Mouse (Mus musculus) lung, adult 2 months (tissue): Measurements from ENCODE around the gene Gpam. TPM values are rescaled to one million over a fixed set of nuclear protein-coding genes. Genes with fewer than 3 reads are reported as not detected.
A peak's percentile ranks its signal among the peaks of the same experiment; 100 is the strongest.

Experiments
- DNase-seq: peaks from one replicate; pipeline ENCODE4 v3.0.0; 2022
- H3K4me1 ChIP-seq: fragments of 200-500 bp; 2 replicates; pipeline ENCODE4 v1.6.1; 2011; ENCODE audit warnings: low read length; ENCODE audit not compliant: control insufficient read depth, insufficient read depth
- H3K4me3 ChIP-seq: fragments of 200-500 bp; replicated peaks from 2 replicates; pipeline ENCODE3; 2011; ENCODE audit warnings: low read depth, mild to moderate bottlenecking, control low read depth, low read length; ENCODE audit errors: extremely low read depth
- CTCF ChIP-seq: fragments of 200-500 bp; IDR thresholded peaks from 2 replicates; pipeline ENCODE4 v1.5.1; 2011; ENCODE audit warnings: mild to moderate bottlenecking, low read length, control low read depth; ENCODE audit not compliant: insufficient read depth
- POLR2A ChIP-seq: fragments of 200-500 bp; IDR thresholded peaks from 2 replicates; pipeline ENCODE4 v1.6.1; 2011; ENCODE audit warnings: low read depth, mild to moderate bottlenecking, control low read depth, low read length, borderline replicate concordance; ENCODE audit errors: extremely low read depth
- WGBS: fragments of 180-500 bp; shearing (Covaris S2); methylation state at CpG from one replicate; pipeline ENCODE4 v1.1.7; 2018; 5-methylcytosine and 5-hydroxymethylcytosine counted together
- polyA plus RNA-seq: library from polyadenylated mRNA; depleted of rRNA; stranded (reverse); fragments of >200 nt; gene quantifications from 2 replicates; pipeline ENCODE4 v1.2.3, GENCODE M21; 2012

The Gpam gene
- polyA plus RNA-seq, 1 experiment = 70.8 TPM

GRCm38 (mm10) chr19:55096666-55097065, 30.4 kb downstream of the Gpam start:
- peaks cover 14% of the 10 kb centered on the region for H3K4me1 ChIP-seq
- TF ChIP-seq POLR2A = no peak
- TF ChIP-seq CTCF = no peak
- no peak overlapping the region for H3K4me3 ChIP-seq
- WGBS = 46% methylated on average over 4 of the region's 4 CpGs
- DNase-seq = no peak

GRCm38 (mm10) chr19:55095547-55095946, 31.5 kb downstream of the Gpam start:
- TF ChIP-seq CTCF (no peak), POLR2A (no peak)
- peaks cover 17% of the 10 kb centered on the region for H3K4me1 ChIP-seq
- WGBS = 62% methylated on average over 7 of the region's 7 CpGs
- H3K4me3 ChIP-seq = no peak overlapping the region
- no peak for DNase-seq

DNA sequence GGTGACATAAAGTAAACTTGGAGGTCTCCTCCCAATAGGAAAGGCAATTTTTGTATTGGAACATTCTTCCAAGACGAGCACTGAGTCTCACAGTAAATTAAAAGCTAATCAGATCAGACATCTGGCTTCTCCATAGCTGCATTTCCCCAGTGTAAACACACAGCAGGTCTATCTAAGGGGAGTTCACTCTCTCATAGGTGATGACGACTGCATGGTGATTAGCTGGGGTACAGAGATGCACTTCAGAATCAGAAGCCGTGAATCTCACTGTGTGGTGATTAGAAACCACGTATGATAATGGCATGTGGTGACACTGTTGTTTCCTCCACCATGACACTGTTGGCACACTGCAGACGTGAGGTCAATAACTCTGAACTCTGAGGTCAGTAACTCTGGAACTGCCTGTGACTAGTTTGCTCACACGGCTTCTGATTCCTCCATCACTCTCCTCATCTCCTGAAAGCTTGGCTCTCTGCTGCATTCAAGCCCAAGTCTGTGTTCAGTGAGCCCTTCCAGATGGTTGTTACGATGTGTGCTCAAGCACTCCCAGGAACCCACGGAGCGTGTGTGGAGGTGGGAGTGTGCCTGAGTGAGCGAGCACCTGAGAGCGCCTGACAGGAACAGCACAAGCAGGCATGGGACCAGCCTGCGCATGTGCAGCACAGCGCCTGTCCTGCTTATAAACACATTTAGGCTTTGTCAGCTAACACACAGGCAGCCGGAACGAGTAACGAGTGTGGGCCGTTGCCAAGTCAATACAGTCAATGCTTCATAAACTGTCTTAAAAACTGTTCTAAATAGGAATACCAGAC, 35.2 kb downstream of the Gpam start:
- no peak for DNase-seq
- WGBS = 57% methylated on average over 17 of the region's 17 CpGs
- no peak for TF ChIP-seq POLR2A
- no peak for TF ChIP-seq CTCF
- H3K4me3 ChIP-seq = peak overlapping the region; percentile 6
- H3K4me1 ChIP-seq = peaks cover 8% of the 10 kb centered on the region

DNA sequence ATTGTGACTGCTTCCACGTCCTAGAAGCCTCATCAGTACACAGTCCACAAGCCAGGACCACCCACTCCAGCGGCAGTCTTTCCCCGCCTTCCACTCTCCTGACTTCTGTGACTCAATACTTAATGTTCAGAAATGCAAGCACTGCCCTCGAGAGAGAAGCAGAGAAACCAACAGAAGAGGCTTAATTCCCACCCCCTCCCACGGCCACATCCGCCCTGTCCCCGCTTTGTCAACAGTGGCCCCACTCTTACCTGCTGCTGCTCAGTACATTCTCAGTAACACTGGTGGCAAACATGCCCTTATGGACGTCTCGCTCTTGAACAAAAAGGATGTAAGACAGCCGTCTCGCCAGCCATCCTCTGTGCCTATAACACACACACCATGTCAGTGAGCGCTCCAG, 36.2 kb downstream of the Gpam start:
- TF ChIP-seq POLR2A (no peak), CTCF (no peak)
- DNase-seq = no peak
- Histone ChIP-seq H3K4me3 (no peak overlapping the region), H3K4me1 (peaks cover 6% of the 10 kb centered on the region)
- 70% methylated on average over 12 of the region's 12 CpGs for WGBS

DNA sequence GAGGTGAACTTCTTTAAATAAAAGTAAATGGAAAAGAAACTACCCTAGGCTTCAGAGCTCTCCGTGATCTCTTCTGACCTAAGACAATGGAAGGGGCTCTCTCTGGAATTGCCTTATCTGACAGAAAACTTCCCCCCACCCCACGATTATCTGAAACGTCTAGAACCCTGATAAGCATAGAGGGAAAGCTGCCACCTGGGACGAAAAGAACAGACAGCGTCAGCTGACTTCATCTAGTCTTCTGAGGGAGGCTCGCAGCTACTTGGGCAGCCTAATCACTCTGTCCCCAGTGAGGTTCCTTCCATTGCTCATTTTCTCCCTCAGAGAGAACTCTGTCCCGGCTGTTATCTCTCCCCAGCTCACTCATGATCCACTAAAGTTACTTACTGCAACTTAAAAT, 36.9 kb downstream of the Gpam start:
- WGBS = 54% methylated on average over 7 of the region's 7 CpGs
- no peak for DNase-seq
- Histone ChIP-seq H3K4me3 (no peak overlapping the region), H3K4me1 (peaks cover 6% of the 10 kb centered on the region)
- no peak for TF ChIP-seq POLR2A
- no peak for TF ChIP-seq CTCF

DNA sequence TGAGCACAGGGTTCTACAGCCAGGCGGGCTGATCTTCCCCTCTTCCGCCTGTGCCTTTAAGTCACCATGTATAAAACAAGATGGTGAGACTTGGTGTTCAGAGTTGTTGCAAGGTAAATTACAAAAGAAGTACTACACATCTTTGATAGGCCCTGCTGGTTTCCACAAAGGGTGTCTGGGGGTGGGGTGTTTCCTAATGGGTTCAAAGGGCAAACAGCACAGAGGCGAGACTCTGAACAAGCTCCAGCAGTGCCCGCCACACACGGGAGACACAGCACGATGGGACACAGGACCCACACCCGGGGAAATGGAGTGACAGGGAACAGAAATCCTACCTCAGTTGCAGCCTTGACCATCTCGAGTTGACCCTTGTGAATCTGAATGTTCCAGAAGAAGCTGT, 39.3 kb downstream of the Gpam start:
- DNase-seq = no peak
- peaks cover 6% of the 10 kb centered on the region; the same call in 1 of the 2 replicates for H3K4me1 ChIP-seq
- H3K4me3 ChIP-seq = no peak overlapping the region
- TF ChIP-seq POLR2A = no peak
- 72% methylated on average over 8 of the region's 8 CpGs for WGBS

DNA sequence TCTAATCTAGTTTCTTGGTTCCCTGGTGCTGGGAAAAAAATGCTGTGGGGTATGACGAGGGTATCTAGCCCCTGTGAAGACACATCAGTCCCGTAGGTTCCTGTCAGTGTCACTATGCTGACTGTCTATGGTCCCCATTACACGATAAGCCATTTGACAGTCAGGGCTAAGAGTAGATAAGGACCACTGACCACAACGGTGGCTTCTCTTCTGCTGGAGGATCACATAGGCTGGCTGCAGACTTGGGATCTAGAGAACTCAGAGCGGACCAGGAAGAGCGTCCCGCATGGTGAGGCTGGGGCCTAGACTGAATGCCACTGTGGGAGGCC, 41.2 kb downstream of the Gpam start:
- DNase-seq = no peak
- Histone ChIP-seq H3K4me1 (peaks cover 1% of the 10 kb centered on the region; the same call in 1 of the 2 replicates), H3K4me3 (no peak overlapping the region)
- no peak for TF ChIP-seq CTCF
- TF ChIP-seq POLR2A = no peak
- WGBS = 92% methylated on average over 7 of the region's 7 CpGs

DNA sequence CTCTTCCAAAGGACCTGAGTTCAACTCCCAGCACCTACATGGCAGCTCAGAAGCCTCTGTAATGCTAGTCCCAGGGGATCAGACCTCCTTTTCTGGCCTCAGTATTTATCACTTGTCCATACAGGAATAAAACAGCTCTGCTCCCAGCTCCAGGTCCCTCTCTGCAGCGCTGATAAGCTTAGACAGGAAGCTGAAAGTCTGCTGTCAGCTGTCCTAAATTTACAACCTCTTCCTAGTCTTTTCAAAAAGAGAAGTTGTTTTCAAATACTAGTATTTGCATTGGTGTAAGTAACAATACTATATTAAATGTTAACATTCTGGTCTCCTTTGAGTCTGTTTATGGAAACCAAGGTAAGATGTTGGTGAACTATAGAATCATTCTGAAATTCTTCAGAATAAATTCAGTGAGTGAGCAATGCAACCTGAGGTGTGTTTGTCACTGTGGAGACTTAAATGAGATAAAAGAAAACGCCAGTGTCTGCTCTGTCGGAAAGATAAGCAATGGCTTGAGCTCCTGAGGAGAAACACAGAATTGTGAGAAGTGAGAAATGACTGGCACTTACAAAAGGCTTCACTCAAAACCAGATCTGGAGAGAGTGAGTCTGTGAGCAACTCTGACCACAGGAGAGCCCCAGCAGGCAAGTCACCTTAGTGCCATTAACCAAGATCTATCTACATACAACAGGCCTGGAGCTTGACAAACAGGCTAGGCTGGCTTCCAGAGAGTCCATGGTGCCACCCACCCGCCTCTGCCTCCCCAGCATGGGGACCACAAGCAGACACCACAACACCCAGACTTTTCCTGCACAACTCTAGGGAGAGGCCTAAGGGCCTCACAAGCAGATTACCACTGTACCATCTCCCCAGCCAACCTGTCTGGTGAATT, 41.8 kb downstream of the Gpam start:
- Histone ChIP-seq H3K4me1 (no peaks in the 10 kb centered on the region), H3K4me3 (no peak overlapping the region)
- 82% methylated on average over 4 of the region's 4 CpGs for WGBS
- no peak for TF ChIP-seq CTCF
- TF ChIP-seq POLR2A = no peak
- DNase-seq = no peak

GRCm38 (mm10) chr19:55076822-55077221, 50.2 kb downstream of the Gpam start:
- whole genome bisulfite sequencing = 86% methylated on average over 8 of the region's 8 CpGs
- no peak for DNase-seq
- Histone ChIP-seq H3K4me3 (no peak overlapping the region), H3K4me1 (no peaks in the 10 kb centered on the region)
- no peak for TF ChIP-seq POLR2A
- no peak for TF ChIP-seq CTCF
